Mouse (Mus musculus) cerebellum, adult 2 months (tissue): ENCODE results near the gene 1700029I15Rik.

Source experiments
- CTCF ChIP-seq: fragments of 200-500 bp; IDR thresholded peaks from 2 replicates; pipeline ENCODE4 v1.5.1; 2011; ENCODE audit warnings: low read depth, mild to moderate bottlenecking, control low read depth, low read length, moderate library complexity, borderline replicate concordance; ENCODE audit not compliant: insufficient read depth
- POLR2A ChIP-seq: fragments of 200-500 bp; IDR thresholded peaks from 2 replicates; pipeline ENCODE4 v1.6.1; 2011; ENCODE audit warnings: low read length, control low read depth, borderline replicate concordance; ENCODE audit not compliant: insufficient read depth

DNA sequence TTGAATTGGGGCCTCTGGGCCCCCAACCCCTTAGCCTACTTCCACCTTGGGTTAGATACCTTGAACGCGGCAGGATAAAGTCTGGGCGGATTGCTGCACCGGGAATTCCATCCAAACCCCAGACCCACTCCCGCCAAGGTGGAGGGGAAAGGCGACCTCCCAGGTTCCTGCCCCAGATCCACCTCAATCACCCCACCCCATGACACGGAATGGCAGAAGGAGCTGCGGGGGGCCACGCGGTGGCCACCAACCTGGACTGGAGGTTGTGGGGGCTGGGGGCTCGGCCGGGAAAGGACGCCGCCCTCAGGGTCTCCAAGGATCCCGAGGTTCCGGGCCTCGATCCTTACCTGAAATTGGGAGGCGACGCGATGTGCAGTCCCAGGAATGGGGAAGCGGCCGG lies 18.3 kb downstream of the 1700029I15Rik start:
- TF ChIP-seq CTCF = no peak
- no peak for TF ChIP-seq POLR2A
